Comparison of ENCODE assay signal across 27 mouse cellular contexts in the genomic region with DNA sequence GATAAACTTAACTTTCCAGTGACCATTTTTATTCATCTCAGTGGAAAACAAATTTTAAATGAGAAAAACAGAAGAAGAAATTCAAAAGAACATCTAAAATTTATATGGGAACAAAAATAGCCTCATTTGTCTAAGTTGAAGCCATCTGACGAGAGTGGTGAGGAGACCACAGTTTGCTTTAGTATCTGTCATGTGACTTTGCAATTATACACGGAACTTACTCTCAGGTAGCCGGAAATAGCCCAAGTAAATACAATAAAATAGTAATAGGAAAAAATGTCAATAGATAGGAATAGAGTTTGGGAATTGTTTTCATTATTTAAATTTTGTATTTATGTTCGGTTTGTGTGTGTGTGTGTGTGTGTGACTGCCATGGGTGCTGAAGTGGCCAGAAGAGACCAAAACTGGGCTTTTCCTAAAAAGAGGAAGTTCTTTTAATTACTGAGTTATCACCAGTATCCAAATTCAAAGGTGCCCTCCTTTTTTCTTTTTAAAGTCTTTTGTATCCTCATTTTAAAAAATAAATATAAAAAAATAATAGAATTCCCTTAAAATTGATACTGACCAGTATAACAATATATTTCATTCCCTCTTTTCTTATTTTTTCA. TPM values are rescaled to one million over a fixed set of nuclear protein-coding genes. Genes with fewer than 3 reads are reported as not detected.
DNase-seq lines count a peak whose midpoint lies in the region; ATAC-seq and TF ChIP-seq lines count a peak whose summit lies in the region.
"Had no signal": no experiment of that assay in that cellular context is flagged by ENCODE, and none has a peak within 500 bp of the region (broad histone marks: within the 10 kb centered on the region; RNA-seq: fewer than 3 reads in every experiment).

No protein-coding gene starts in this region.

- H3K27ac ChIP-seq in hindbrain, embryonic 11.5 days (ENCODE audit: low read depth, low read length): no peak overlapping the region
- no peak overlapping the region for H3K27ac ChIP-seq in midbrain, embryonic 16.5 days (ENCODE audit: low read length)
- H3K27ac ChIP-seq: embryonic facial prominence, embryonic 13.5 days; embryonic facial prominence, embryonic 15.5 days; forebrain, embryonic 13.5 days; forebrain, embryonic 15.5 days had no signal

- WGBS in hindbrain, embryonic 11.5 days: 87% methylated on average over 4 of the region's 4 CpGs
- WGBS in midbrain, embryonic 16.5 days: 88% methylated on average over 4 of the region's 4 CpGs

- no peak overlapping the region for H3ac ChIP-seq in myocyte (ENCODE audit: control insufficient read depth, insufficient read length)

- H3K4me1 ChIP-seq in G1E (ENCODE audit: insufficient read depth, low read depth, low read length): peaks cover 11% of the 10 kb centered on the region
- no peaks in the 10 kb centered on the region for H3K4me1 ChIP-seq in hindbrain, embryonic 11.5 days (replicated peaks; ENCODE audit: control insufficient read depth, insufficient read depth, low read length)
- H3K4me1 ChIP-seq in midbrain, embryonic 16.5 days (ENCODE audit: control insufficient read depth, insufficient read depth, low read length): no peaks in the 10 kb centered on the region
- H3K4me1 ChIP-seq: embryonic facial prominence, embryonic 13.5 days; embryonic facial prominence, embryonic 15.5 days; forebrain, embryonic 13.5 days; forebrain, embryonic 15.5 days had no signal

- H3K36me3 ChIP-seq in G1E (replicated peaks) (peaks cover 2% of the 10 kb centered on the region), myocyte (ENCODE audit: control insufficient read depth, insufficient read depth) (no peaks in the 10 kb centered on the region)
- no peaks in the 10 kb centered on the region for H3K36me3 ChIP-seq in hindbrain, embryonic 11.5 days (ENCODE audit: control insufficient read depth, insufficient read depth, low read length)
- H3K36me3 ChIP-seq in midbrain, embryonic 16.5 days (ENCODE audit: control insufficient read depth, insufficient read depth, low read length): no peaks in the 10 kb centered on the region
- H3K36me3 ChIP-seq: embryonic facial prominence, embryonic 13.5 days; embryonic facial prominence, embryonic 15.5 days; forebrain, embryonic 15.5 days had no signal

- peak; percentile 90 for ATAC-seq in G1E (ENCODE audit: extremely low read depth, insufficient number of reproducible peaks, low FRiP score, poor library complexity, severe bottlenecking)
- ATAC-seq in hindbrain, embryonic 11.5 days (ENCODE audit: low FRiP score): no peak
- no peak for ATAC-seq in midbrain, embryonic 16.5 days
- no peak for ATAC-seq in erythroblast, adult 5-6 weeks (replicated peaks; ENCODE audit: low FRiP score, poor library complexity, severe bottlenecking)
- ATAC-seq: activated CD4-positive, CD25-positive, alpha-beta regulatory T cell, adult 4 months; forebrain, embryonic 13.5 days; forebrain, embryonic 15.5 days; forebrain, postnatal 0 days; Patski had no signal

- no peak overlapping the region for H3K9ac ChIP-seq in hindbrain, embryonic 11.5 days (ENCODE audit: low read depth, low read length)
- H3K9ac ChIP-seq in midbrain, embryonic 16.5 days (ENCODE audit: low read depth, low read length): no peak overlapping the region
- H3K9ac ChIP-seq: embryonic facial prominence, embryonic 13.5 days; embryonic facial prominence, embryonic 15.5 days; forebrain, embryonic 13.5 days; forebrain, embryonic 15.5 days; forebrain, postnatal 0 days had no signal

- peak overlapping the region; percentile 32 for H3K4me2 ChIP-seq in myocyte (ENCODE audit: low read depth)
- no peak overlapping the region for H3K4me2 ChIP-seq in hindbrain, embryonic 11.5 days (replicated peaks; ENCODE audit: low read depth, low read length)
- H3K4me2 ChIP-seq in midbrain, embryonic 16.5 days (ENCODE audit: low read length): no peak overlapping the region
- H3K4me2 ChIP-seq: embryonic facial prominence, embryonic 13.5 days; embryonic facial prominence, embryonic 15.5 days; forebrain, embryonic 13.5 days; forebrain, embryonic 15.5 days had no signal

- TF ChIP-seq POLR2A in myocyte (IDR thresholded peaks at IDR 0.05; ENCODE audit: insufficient read length, low read depth): no peak

- H3K27me3 ChIP-seq in G1E (ENCODE audit: insufficient read depth, low read length) (no peaks in the 10 kb centered on the region), myocyte (ENCODE audit: control insufficient read depth, insufficient read depth, insufficient read length) (no peaks in the 10 kb centered on the region)
- H3K27me3 ChIP-seq in hindbrain, embryonic 11.5 days (ENCODE audit: control insufficient read depth, insufficient read depth, low read length): no peaks in the 10 kb centered on the region
- H3K27me3 ChIP-seq in midbrain, embryonic 16.5 days (ENCODE audit: control insufficient read depth, insufficient read depth, low read depth, low read length): no peaks in the 10 kb centered on the region
- H3K27me3 ChIP-seq: embryonic facial prominence, embryonic 13.5 days; embryonic facial prominence, embryonic 15.5 days; forebrain, embryonic 13.5 days; forebrain, embryonic 15.5 days had no signal

- peak; percentile 9 for DNase-seq in 3134 (ENCODE audit: extremely low read depth, insufficient read length, low spot score)
- peak; percentile 19 for DNase-seq in A20 (ENCODE audit: low read depth, low spot score)
- DNase-seq in G1E (ENCODE audit: low spot score): peak; percentile 4
- no peak for DNase-seq in hindbrain, embryonic 11.5 days (ENCODE audit: low spot score)
- DNase-seq: adrenal gland, adult 8-10 months; adrenal gland, postnatal 14 days; adrenal gland, postnatal 36 days; cerebellum, adult 18-20 months; cerebellum, adult 8-10 months; cerebellum, adult 9-11 months; cerebellum, postnatal 14 days; cerebellum, postnatal 36 days; embryo, embryonic 11 days; forebrain, postnatal 0 days had no signal

- H3K9me3 ChIP-seq in G1E (replicated peaks): no peaks in the 10 kb centered on the region
- H3K9me3 ChIP-seq in hindbrain, embryonic 11.5 days (ENCODE audit: control insufficient read depth, low read length): no peaks in the 10 kb centered on the region
- no peaks in the 10 kb centered on the region for H3K9me3 ChIP-seq in midbrain, embryonic 16.5 days (replicated peaks; ENCODE audit: control insufficient read depth, low read length, poor library complexity, severe bottlenecking)
- H3K9me3 ChIP-seq: embryonic facial prominence, embryonic 13.5 days; embryonic facial prominence, embryonic 15.5 days; forebrain, embryonic 13.5 days; forebrain, embryonic 15.5 days had no signal

- no peak for TF ChIP-seq CTCF in G1E (IDR thresholded peaks at IDR 0.05; ENCODE audit: low read depth, low read length)

- H3K4me3 ChIP-seq in G1E (ENCODE audit: low read depth, low read length) (no peak overlapping the region; the same call in 1 of the 2 replicates), myocyte (no peak overlapping the region)
- no peak overlapping the region for H3K4me3 ChIP-seq in hindbrain, embryonic 11.5 days (ENCODE audit: low read depth, low read length)
- no peak overlapping the region for H3K4me3 ChIP-seq in midbrain, embryonic 16.5 days (ENCODE audit: low read depth, low read length)
- H3K4me3 ChIP-seq: embryonic facial prominence, embryonic 13.5 days; embryonic facial prominence, embryonic 15.5 days; forebrain, embryonic 13.5 days; forebrain, embryonic 15.5 days had no signal

- no peaks in the 10 kb centered on the region for H3K79me2 ChIP-seq in myocyte (ENCODE audit: control insufficient read depth, insufficient read depth)

TF ChIP-seq in myocyte, 11 proteins besides CTCF, POLR2A, EP300 and RAD21:
- TF ChIP-seq E2F4 (IDR thresholded peaks at IDR 0.05; ENCODE audit: insufficient read depth) (no peak), TCF3 (IDR thresholded peaks at IDR 0.05; ENCODE audit: insufficient read length, low read depth) (no peak), USF1 (IDR thresholded peaks at IDR 0.05; ENCODE audit: low read depth) (no peak), TCF12 (IDR thresholded peaks at IDR 0.05; ENCODE audit: insufficient read depth, poor library complexity, severe bottlenecking) (no peak), REST (IDR thresholded peaks at IDR 0.05; ENCODE audit: insufficient read depth, insufficient read length) (no peak), MYOD1 (IDR thresholded peaks at IDR 0.05; ENCODE audit: control insufficient read depth in 1 of 3, insufficient read length in 2 of 3, low read depth in 2 of 3) (no peak), MAX (IDR thresholded peaks at IDR 0.05; ENCODE audit: low read depth) (no peak), CEBPB (IDR thresholded peaks at IDR 0.05; ENCODE audit: insufficient read depth, poor library complexity, severe bottlenecking) (no peak), POLR2AphosphoS2 (IDR thresholded peaks at IDR 0.05; ENCODE audit: insufficient read length, low read depth) (no peak), MYOG (IDR thresholded peaks at IDR 0.05; ENCODE audit: control insufficient read depth in 1 of 3, insufficient read depth in 1 of 3, insufficient read length in 2 of 3, low read depth in 2 of 3) (no peak), SRF (IDR thresholded peaks at IDR 0.05; ENCODE audit: control insufficient read depth, insufficient read length, low read depth) (no peak)

RNA-seq across cellular contexts. Expression of a gene that starts 48.6 kb away (rescaled TPM):
- total RNA-seq in G1E (2014; fragmentation: Nextera tagmentation) (10.2 and 12.5 TPM in 2 replicates), G1E (2017) (3.2 and 3.5 TPM in 2 replicates)
- polyA plus RNA-seq in G1E (2012) (0.12 and 0.14 TPM in 2 replicates), myocyte (2012; fragmentation: generic; extraction: Trizol) (not detected)
- not detected in 2 replicates for polyA plus RNA-seq in hindbrain, embryonic 11.5 days (2014; fragmentation: Nextera tagmentation; extraction: Ambion mirVana)
- polyA plus RNA-seq in midbrain, embryonic 16.5 days (2015; fragmentation: Nextera tagmentation; extraction: Ambion mirVana): not detected in 2 replicates
- not detected in 2 replicates for total RNA-seq in erythroblast, adult 5-6 weeks (2015; ENCODE audit: low replicate concordance)
- total RNA-seq in erythroblast, adult 5-6 weeks (2017; ENCODE audit: low replicate concordance): not detected in 2 replicates
- total RNA-seq: adrenal gland, adult 18-20 months; adrenal gland, adult 8-10 months; adrenal gland, postnatal 14 days; adrenal gland, postnatal 36 days; common myeloid progenitor, adult 5-6 weeks; forebrain, postnatal 0 days had no signal
- polyA plus RNA-seq: activated CD4-positive, CD25-positive, alpha-beta regulatory T cell, adult 4 months; C2C12; embryonic facial prominence, embryonic 15.5 days; forebrain, embryonic 11.5 days; forebrain, embryonic 13.5 days; forebrain, embryonic 15.5 days; forebrain, postnatal 0 days; Patski had no signal
